Mouse (Mus musculus): ENCODE results near the gene Slc6a6. TPM values are rescaled to one million over a fixed set of nuclear protein-coding genes. Genes with fewer than 3 reads are reported as not detected.

The Slc6a6 gene
- total and polyA plus RNA-seq, 3 experiments: 28.4 to 56.0 (median 31.3) TPM

GRCm38 (mm10) chr6:91678506-91679094 is 5.3 kb upstream of the Slc6a6 start:
- peak in 1 of 2 experiments; percentile 17; a peak in 1 of 4 replicates for TF ChIP-seq CTCF (conservative IDR thresholded peaks at IDR 0.05 in 1 of 2, IDR thresholded peaks at IDR 0.05 in 1 of 2; ENCODE audit: low read depth in 2 of 2, low read length in 2 of 2)
- no peak for TF ChIP-seq BHLHE40 (IDR thresholded peaks at IDR 0.05; ENCODE audit: low read depth, low read length)
- no peak for TF ChIP-seq ELF1 (IDR thresholded peaks at IDR 0.05; ENCODE audit: low read depth, low read length)
- no peak for TF ChIP-seq MAZ (IDR thresholded peaks at IDR 0.05; ENCODE audit: low read depth, low read length)
- TF ChIP-seq TCF12 (IDR thresholded peaks at IDR 0.05; ENCODE audit: low read depth, low read length): no peak
- in situ Hi-C loops (cut with MboI; ENCODE audit: low pct_ligation_motif_present, low pct_unique_long_range_greater_than_20kb, low sequenced_read_pairs): loop anchor here (10.0 kb wide), 1 partner anchor 66 kb away; no protein-coding TSS in a partner anchor
- peak overlapping the region; percentile 58 to 61 (median 60) for H3K4me3 ChIP-seq (replicated peaks in 1 of 3; ENCODE audit: low read depth in 2 of 3, low read length in 2 of 3, poor library complexity in 1 of 3)
- peak overlapping the region; percentile 75 for H3K4me2 ChIP-seq (ENCODE audit: insufficient read depth, low read depth, poor library complexity, severe bottlenecking)
- H3K79me2 ChIP-seq (replicated peaks; ENCODE audit: control insufficient read depth, extremely low read depth, insufficient read depth, poor library complexity, severe bottlenecking): no peaks in the 10 kb centered on the region
- peaks cover 0 to 3% of the 10 kb centered on the region in 2 experiments for H3K36me3 ChIP-seq (replicated peaks in 1 of 2; ENCODE audit: control insufficient read depth in 1 of 2, insufficient read depth in 1 of 2, low read length in 1 of 2)
- no peak overlapping the region for H3K27ac ChIP-seq (ENCODE audit: insufficient read depth, low read depth)
- H3K9me3 ChIP-seq (replicated peaks; ENCODE audit: low read length): no peaks in the 10 kb centered on the region
- DNase-seq (ENCODE audit: extremely low read depth): no peak
- peaks cover 13 to 48% of the 10 kb centered on the region in 2 experiments; a peak in 3 of 4 replicates for H3K4me1 ChIP-seq (ENCODE audit: control insufficient read depth in 1 of 2, insufficient read depth in 2 of 2)
- H3K9ac ChIP-seq (ENCODE audit: insufficient read depth, low read depth): peak overlapping the region; percentile 56
- dilution Hi-C loops (cut with MboI; ENCODE audit: extremely low pct_ligation_motif_present, extremely low pct_unique_long_range_greater_than_20kb, low sequenced_read_pairs): no loop called here
- no peaks in the 10 kb centered on the region for H3K27me3 ChIP-seq (replicated peaks)

- Histone ChIP-seq H3K9me3 (replicated peaks; ENCODE audit: low read length) (no peaks in the 10 kb centered on the region), H3K4me1 (ENCODE audit: control insufficient read depth in 1 of 2, insufficient read depth in 2 of 2) (peaks cover 13 to 48% of the 10 kb centered on the region in 2 experiments; a peak in 3 of 4 replicates), H3K27me3 (replicated peaks) (no peaks in the 10 kb centered on the region), H3K36me3 (replicated peaks in 1 of 2; ENCODE audit: control insufficient read depth in 1 of 2, insufficient read depth in 1 of 2, low read length in 1 of 2) (peaks cover 0 to 3% of the 10 kb centered on the region in 2 experiments), H3K4me3 (replicated peaks in 1 of 3; ENCODE audit: low read depth in 2 of 3, low read length in 2 of 3, poor library complexity in 1 of 3) (peak overlapping the region; percentile 58 to 61 (median 60)), H3K9ac (ENCODE audit: insufficient read depth, low read depth) (peak overlapping the region; percentile 56), H3K79me2 (replicated peaks; ENCODE audit: control insufficient read depth, extremely low read depth, insufficient read depth, poor library complexity, severe bottlenecking) (no peaks in the 10 kb centered on the region), H3K4me2 (ENCODE audit: insufficient read depth, low read depth, poor library complexity, severe bottlenecking) (peak overlapping the region; percentile 75), H3K27ac (ENCODE audit: insufficient read depth, low read depth) (no peak overlapping the region)
- dilution Hi-C loops (cut with MboI; ENCODE audit: extremely low pct_ligation_motif_present, extremely low pct_unique_long_range_greater_than_20kb, low sequenced_read_pairs): no loop called here
- DNase-seq (ENCODE audit: extremely low read depth): peak; percentile 91
- in situ Hi-C loops (cut with MboI; ENCODE audit: low pct_ligation_motif_present, low pct_unique_long_range_greater_than_20kb, low sequenced_read_pairs): loop anchor here (10.0 kb wide), 1 partner anchor 66 kb away; no protein-coding TSS in a partner anchor
- TF ChIP-seq NELFE (IDR thresholded peaks at IDR 0.05; ENCODE audit: low read depth, low read length) (peak; percentile 92), ZC3H11A (IDR thresholded peaks at IDR 0.05; ENCODE audit: low read depth, low read length) (no peak), E2F4 (IDR thresholded peaks at IDR 0.05; ENCODE audit: insufficient replicate concordance, low read depth, low read length) (0 out of 2 replicates have a peak, but pooled peaks have one; percentile 30), ZNF384 (IDR thresholded peaks at IDR 0.05; ENCODE audit: low read depth, low read length) (no peak), SIN3A (IDR thresholded peaks at IDR 0.05; ENCODE audit: low read length) (0 out of 2 replicates have a peak, but pooled peaks have one; percentile 56), MAFK (IDR thresholded peaks at IDR 0.05; ENCODE audit: insufficient replicate concordance, low read length) (no peak), NRF1 (IDR thresholded peaks at IDR 0.05; ENCODE audit: low read depth, low read length) (peak; percentile 50; the same call in 1 of the 2 replicates), PAX5 (IDR thresholded peaks at IDR 0.05; ENCODE audit: low read length) (no peak), MAX (IDR thresholded peaks at IDR 0.05; ENCODE audit: low read length) (peak; percentile 82), TBP (conservative IDR thresholded peaks at IDR 0.05; ENCODE audit: low read depth, low read length) (no peak), POLR2A (IDR thresholded peaks at IDR 0.05; ENCODE audit: low read depth, low read length) (peak; percentile 91), MYC (IDR thresholded peaks at IDR 0.05; ENCODE audit: low read depth, low read length) (peak; percentile 86), ZMIZ1 (IDR thresholded peaks at IDR 0.05; ENCODE audit: low read depth, low read length) (peak; percentile 80), TCF12 (IDR thresholded peaks at IDR 0.05; ENCODE audit: low read depth, low read length) (peak; percentile 87), CTCF (conservative IDR thresholded peaks at IDR 0.05 in 1 of 2, IDR thresholded peaks at IDR 0.05 in 1 of 2; ENCODE audit: low read depth in 2 of 2, low read length in 2 of 2) (no peak), RCOR1 (conservative IDR thresholded peaks at IDR 0.05; ENCODE audit: low read depth, low read length) (no peak), GABPA (IDR thresholded peaks at IDR 0.05; ENCODE audit: insufficient replicate concordance, low read depth, low read length) (no peak), ZKSCAN1 (IDR thresholded peaks at IDR 0.05; ENCODE audit: borderline replicate concordance, low read depth, low read length) (no peak), MXI1 (IDR thresholded peaks at IDR 0.05; ENCODE audit: low read depth, low read length) (peak; percentile 35; the same call in 1 of the 2 replicates), EP300 (IDR thresholded peaks at IDR 0.05; ENCODE audit: low read length) (0 out of 2 replicates have a peak, but pooled peaks have one; percentile 29), UBTF (IDR thresholded peaks at IDR 0.05; ENCODE audit: low read depth, low read length) (no peak), SMC3 (IDR thresholded peaks at IDR 0.05; ENCODE audit: low read depth, low read length) (no peak), HCFC1 (IDR thresholded peaks at IDR 0.05; ENCODE audit: low read depth, low read length) (peak; percentile 79), JUND (conservative IDR thresholded peaks at IDR 0.05; ENCODE audit: low read depth, low read length) (no peak), RAD21 (IDR thresholded peaks at IDR 0.05; ENCODE audit: low read depth, low read length) (no peak), MEF2A (IDR thresholded peaks at IDR 0.05; ENCODE audit: borderline replicate concordance, low read depth, low read length) (peak; percentile 43; the same call in 1 of the 2 replicates), CHD2 (IDR thresholded peaks at IDR 0.05; ENCODE audit: low read length) (no peak), MAZ (IDR thresholded peaks at IDR 0.05; ENCODE audit: low read depth, low read length) (no peak), CHD1 (IDR thresholded peaks at IDR 0.05; ENCODE audit: low read depth, low read length) (no peak)
Measured at GRCm38 (mm10) chr6:91679095-91679577, 4.7 kb upstream of the Slc6a6 start.
